13 mouse cellular contexts compared by ENCODE assay signal in genomic region chr19:5554212-5554611, GRCm38 (mm10). TPM values are rescaled to one million over a fixed set of nuclear protein-coding genes. Genes with fewer than 3 reads are reported as not detected.
DNase-seq lines count a peak whose midpoint lies in the region; ATAC-seq and TF ChIP-seq lines count a peak whose summit lies in the region.
"Had no signal": no experiment of that assay in that cellular context is flagged by ENCODE, and none has a peak within 500 bp of the region (broad histone marks: within the 10 kb centered on the region; RNA-seq: fewer than 3 reads in every experiment).

No protein-coding gene starts in this region.

- no peak overlapping the region for H3K4me3 ChIP-seq in kidney, embryonic 16.5 days (ENCODE audit: low read length)
- H3K4me3 ChIP-seq in lung, embryonic 16.5 days (ENCODE audit: low read length): no peak overlapping the region
- H3K4me3 ChIP-seq in stomach, postnatal 0 days (ENCODE audit: low read depth, low read length): no peak overlapping the region
- no peak overlapping the region for H3K4me3 ChIP-seq in midbrain, embryonic 10.5 days
- H3K4me3 ChIP-seq: limb, embryonic 12.5 days had no signal

- no peak for TF ChIP-seq EP300 in stomach, postnatal 0 days (optimal IDR thresholded peaks at IDR 0.05)

- no peaks in the 10 kb centered on the region for H3K9me3 ChIP-seq in kidney, embryonic 16.5 days (ENCODE audit: low read length)
- no peaks in the 10 kb centered on the region for H3K9me3 ChIP-seq in lung, embryonic 16.5 days (ENCODE audit: control insufficient read depth, low read length)
- H3K9me3 ChIP-seq in stomach, postnatal 0 days (ENCODE audit: control insufficient read depth, low read length): no peaks in the 10 kb centered on the region
- no peaks in the 10 kb centered on the region for H3K9me3 ChIP-seq in midbrain, embryonic 10.5 days (replicated peaks)
- H3K9me3 ChIP-seq: limb, embryonic 12.5 days had no signal

- H3K36me3 ChIP-seq in kidney, embryonic 16.5 days (ENCODE audit: insufficient read depth, low read length): peaks cover 21% of the 10 kb centered on the region
- no peaks in the 10 kb centered on the region for H3K36me3 ChIP-seq in lung, embryonic 16.5 days (ENCODE audit: control insufficient read depth, insufficient read depth, low read length)
- peaks cover 3% of the 10 kb centered on the region; the same call in 1 of the 2 replicates for H3K36me3 ChIP-seq in stomach, postnatal 0 days (ENCODE audit: control insufficient read depth, insufficient read depth, low read length)
- no peaks in the 10 kb centered on the region for H3K36me3 ChIP-seq in midbrain, embryonic 10.5 days
- H3K36me3 ChIP-seq: limb, embryonic 12.5 days had no signal

- 68% methylated on average over 14 of the region's 14 CpGs for WGBS in kidney, embryonic 16.5 days
- 63% methylated on average over 14 of the region's 14 CpGs for WGBS in lung, embryonic 16.5 days
- 59% methylated on average over 14 of the region's 14 CpGs for WGBS in stomach, postnatal 0 days
- 78% methylated on average over 14 of the region's 14 CpGs for WGBS in midbrain, embryonic 10.5 days

- H3K27me3 ChIP-seq in kidney, embryonic 16.5 days (ENCODE audit: insufficient read depth, low read length): peaks cover 14% of the 10 kb centered on the region
- peaks cover 28% of the 10 kb centered on the region for H3K27me3 ChIP-seq in lung, embryonic 16.5 days (ENCODE audit: control insufficient read depth, insufficient read depth, low read depth, low read length)
- H3K27me3 ChIP-seq in stomach, postnatal 0 days (ENCODE audit: control insufficient read depth, insufficient read depth, low read length): no peaks in the 10 kb centered on the region
- H3K27me3 ChIP-seq in midbrain, embryonic 10.5 days (ENCODE audit: low read depth, poor library complexity, severe bottlenecking): peaks cover 74% of the 10 kb centered on the region

- ATAC-seq in kidney, embryonic 16.5 days (ENCODE audit: low FRiP score, low TSS enrichment): 0 out of 2 replicates have a peak, but pooled peaks have one; percentile 46
- peak; percentile 71 for ATAC-seq in lung, embryonic 16.5 days (ENCODE audit: low read depth)
- peak; percentile 82 for ATAC-seq in stomach, postnatal 0 days (ENCODE audit: low FRiP score, low TSS enrichment)
- ATAC-seq: hindbrain, embryonic 16.5 days had no signal

- no peak overlapping the region for H3K4me2 ChIP-seq in kidney, embryonic 16.5 days (replicated peaks; ENCODE audit: low read depth, low read length)
- 0 out of 2 replicates have a peak overlapping the region, but pooled peaks have one; percentile 1 for H3K4me2 ChIP-seq in lung, embryonic 16.5 days (ENCODE audit: low read depth, low read length)
- H3K4me2 ChIP-seq in stomach, postnatal 0 days (replicated peaks; ENCODE audit: low read depth): peak overlapping the region; percentile 23; the same call in 1 of the 2 replicates
- H3K4me2 ChIP-seq: limb, embryonic 12.5 days had no signal

- DNase-seq in right cerebral cortex, postnatal 14 days: peak; percentile 3
- no peak for DNase-seq in right cerebral cortex, postnatal 36 days (ENCODE audit: low spot score in 2 of 2)
- peak; percentile 86 for DNase-seq in stomach, postnatal 0 days (ENCODE audit: low spot score)
- no peak for DNase-seq in midbrain, embryonic 10.5 days (ENCODE audit: low spot score)
- no peak for DNase-seq in right cerebral cortex, postnatal 4 days
- DNase-seq in spleen, postnatal 14 days (ENCODE audit: low spot score in 2 of 2): no peak
- DNase-seq: cerebellum, adult 11 months had no signal

- H3K4me1 ChIP-seq in kidney, embryonic 16.5 days (ENCODE audit: insufficient read depth, low read length): peaks cover 41% of the 10 kb centered on the region
- H3K4me1 ChIP-seq in lung, embryonic 16.5 days (replicated peaks; ENCODE audit: control insufficient read depth, insufficient read depth, low read length): peaks cover 9% of the 10 kb centered on the region; the same call in 1 of the 2 replicates
- H3K4me1 ChIP-seq in stomach, postnatal 0 days (replicated peaks; ENCODE audit: control insufficient read depth, insufficient read depth): no peaks in the 10 kb centered on the region
- H3K4me1 ChIP-seq in midbrain, embryonic 10.5 days: peaks cover 5% of the 10 kb centered on the region; the same call in 1 of the 2 replicates

- no peak overlapping the region for H3K27ac ChIP-seq in kidney, embryonic 16.5 days (ENCODE audit: low read length)
- H3K27ac ChIP-seq in lung, embryonic 16.5 days (ENCODE audit: low read length): no peak overlapping the region
- H3K27ac ChIP-seq in stomach, postnatal 0 days (replicated peaks): peak overlapping the region; percentile 65
- no peak overlapping the region; the same call in 1 of the 2 replicates for H3K27ac ChIP-seq in midbrain, embryonic 10.5 days (replicated peaks)
- H3K27ac ChIP-seq: macrophage had no signal

- no peak overlapping the region for H3K9ac ChIP-seq in kidney, embryonic 16.5 days (replicated peaks; ENCODE audit: low read length)
- H3K9ac ChIP-seq in lung, embryonic 16.5 days (ENCODE audit: low read length): no peak overlapping the region
- no peak overlapping the region for H3K9ac ChIP-seq in stomach, postnatal 0 days (ENCODE audit: low read length)

- no peak for TF ChIP-seq CTCF in stomach, postnatal 0 days (IDR thresholded peaks at IDR 0.05; ENCODE audit: low read depth)

RNA-seq across cellular contexts. Expression of gene Ovol1, which starts 6.2 kb away (rescaled TPM):
- 17.2 and 18.9 TPM in 2 replicates for polyA plus RNA-seq in kidney, embryonic 16.5 days (2015; fragmentation: Nextera tagmentation; extraction: Ambion mirVana)
- 2.6 and 3.7 TPM in 2 replicates for polyA plus RNA-seq in lung, embryonic 16.5 days (2015; fragmentation: Nextera tagmentation; extraction: Ambion mirVana)
- polyA plus RNA-seq in stomach, postnatal 0 days (2015; fragmentation: Nextera tagmentation; extraction: Ambion mirVana): 26.6 and 28.2 TPM in 2 replicates
- 0.16 and 0.29 TPM in 2 replicates for polyA plus RNA-seq in midbrain, embryonic 10.5 days (2016; fragmentation: Nextera tagmentation; extraction: Ambion mirVana)

RNA-seq across cellular contexts. Expression of gene Ap5b1, which starts 13.6 kb away (rescaled TPM):
- 10.9 and 11.5 TPM in 2 replicates for polyA plus RNA-seq in kidney, embryonic 16.5 days (2015; fragmentation: Nextera tagmentation; extraction: Ambion mirVana)
- 6.1 and 7.0 TPM in 2 replicates for polyA plus RNA-seq in lung, embryonic 16.5 days (2015; fragmentation: Nextera tagmentation; extraction: Ambion mirVana)
- 4.7 and 5.7 TPM in 2 replicates for polyA plus RNA-seq in stomach, postnatal 0 days (2015; fragmentation: Nextera tagmentation; extraction: Ambion mirVana)
- polyA plus RNA-seq in midbrain, embryonic 10.5 days (2016; fragmentation: Nextera tagmentation; extraction: Ambion mirVana): 1.6 and 2.3 TPM in 2 replicates

RNA-seq across cellular contexts. Expression of gene Snx32, which starts 43.9 kb away (rescaled TPM):
- 9.9 and 10.6 TPM in 2 replicates for polyA plus RNA-seq in kidney, embryonic 16.5 days (2015; fragmentation: Nextera tagmentation; extraction: Ambion mirVana)
- 7.4 and 7.7 TPM in 2 replicates for polyA plus RNA-seq in lung, embryonic 16.5 days (2015; fragmentation: Nextera tagmentation; extraction: Ambion mirVana)
- polyA plus RNA-seq in stomach, postnatal 0 days (2015; fragmentation: Nextera tagmentation; extraction: Ambion mirVana): 2.8 and 3.8 TPM in 2 replicates
- polyA plus RNA-seq in midbrain, embryonic 10.5 days (2016; fragmentation: Nextera tagmentation; extraction: Ambion mirVana): 9.6 and 15.3 TPM in 2 replicates

RNA-seq across cellular contexts. Expression of gene Rnaseh2c, which starts 47.5 kb away (rescaled TPM):
- polyA plus RNA-seq in kidney, embryonic 16.5 days (2015; fragmentation: Nextera tagmentation; extraction: Ambion mirVana): 133 and 146 TPM in 2 replicates
- 131 and 159 TPM in 2 replicates for polyA plus RNA-seq in lung, embryonic 16.5 days (2015; fragmentation: Nextera tagmentation; extraction: Ambion mirVana)
- polyA plus RNA-seq in stomach, postnatal 0 days (2015; fragmentation: Nextera tagmentation; extraction: Ambion mirVana): 57.3 and 64.7 TPM in 2 replicates
- 186 and 200 TPM in 2 replicates for polyA plus RNA-seq in midbrain, embryonic 10.5 days (2016; fragmentation: Nextera tagmentation; extraction: Ambion mirVana)

RNA-seq across cellular contexts. Expression of gene 1700020D05Rik, which starts 50.6 kb away (rescaled TPM):
- polyA plus RNA-seq in kidney, embryonic 16.5 days (2015; fragmentation: Nextera tagmentation; extraction: Ambion mirVana): not detected in 2 replicates
- polyA plus RNA-seq in lung, embryonic 16.5 days (2015; fragmentation: Nextera tagmentation; extraction: Ambion mirVana): not detected in 2 replicates
- not detected in 2 replicates for polyA plus RNA-seq in stomach, postnatal 0 days (2015; fragmentation: Nextera tagmentation; extraction: Ambion mirVana)
- polyA plus RNA-seq in midbrain, embryonic 10.5 days (2016; fragmentation: Nextera tagmentation; extraction: Ambion mirVana): not detected in 2 replicates
- polyA plus RNA-seq: heart, postnatal 0 days had no signal

Comparison
In these comparisons a context has a peak if more than half of its experiments do, and no peak if none do; other contexts are left out.
1. DNase-seq: peak in right cerebral cortex, postnatal 14 days (single experiment) and stomach, postnatal 0 days (single experiment); none in right cerebral cortex, postnatal 36 days (0 of 2), midbrain, embryonic 10.5 days (single experiment), right cerebral cortex, postnatal 4 days (single experiment) and spleen, postnatal 14 days (0 of 2).
2. Peak in every context shown above with its lines, with median percentiles within 50 percentile points of each other: ATAC-seq.